Mouse (Mus musculus): ENCODE measurements around the gene Donson.

Gene Donson

DNA sequence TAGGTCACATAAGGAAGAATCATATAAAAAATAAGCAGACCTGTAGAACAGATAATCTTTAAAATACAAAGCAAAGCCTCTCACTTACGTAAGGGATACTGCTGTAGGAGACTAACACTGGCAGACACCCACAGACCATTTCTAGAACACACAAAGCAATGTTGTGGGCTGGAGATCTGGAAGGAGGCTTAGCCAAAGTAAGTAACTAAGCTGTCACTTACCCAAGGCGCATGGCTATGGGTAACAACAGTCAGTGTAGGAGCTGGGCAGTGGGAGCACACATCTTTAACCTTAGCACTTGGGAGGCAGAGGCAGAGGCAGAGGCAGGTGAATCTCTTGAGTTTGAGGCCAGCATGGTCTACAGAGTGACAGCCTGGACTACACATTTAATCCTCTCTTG, 48.9 kb downstream of the Donson start:
- DNase-seq, result no peak

DNA sequence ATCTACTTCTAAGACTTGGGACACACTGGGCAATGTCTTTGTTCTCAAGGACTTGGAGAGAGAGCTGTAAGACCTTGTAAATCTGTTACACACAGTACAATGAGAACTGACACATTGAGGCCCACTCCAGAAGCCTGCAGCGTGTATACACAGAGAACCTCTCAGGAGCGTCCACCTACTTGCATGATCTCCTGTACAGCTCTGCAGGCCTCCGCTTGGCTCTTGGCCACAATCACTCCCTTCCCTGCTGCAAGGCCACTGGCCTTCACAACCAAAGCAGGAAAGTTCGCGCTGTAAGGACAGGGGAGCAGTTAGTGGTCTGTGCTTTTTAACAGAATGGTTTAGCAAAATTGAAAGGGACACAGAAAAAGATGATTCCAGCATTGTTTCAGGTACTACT, 49.4 kb downstream of the Donson start:
- DNase-seq, result no peak

DNA sequence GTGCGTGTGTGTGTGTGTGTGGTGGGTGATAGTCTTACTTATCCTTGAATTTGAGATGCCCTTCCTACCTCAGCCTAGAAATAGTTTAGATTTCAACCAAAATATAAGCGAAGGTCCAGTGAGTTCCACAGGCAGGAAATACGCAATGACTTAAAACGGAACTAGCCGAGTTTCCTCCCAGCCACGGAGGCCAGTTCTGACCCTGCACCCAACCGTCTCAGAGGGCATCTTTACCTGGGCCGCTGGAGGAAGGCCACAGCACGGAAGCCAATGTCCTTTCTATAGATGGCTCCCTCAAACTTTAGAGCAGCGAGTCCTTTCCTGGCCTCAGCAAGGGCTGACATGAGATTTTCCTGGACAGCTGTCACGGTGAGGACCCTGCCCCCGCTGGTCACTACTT, 54.9 kb downstream of the Donson start:
- DNase-seq, result no peak

DNA sequence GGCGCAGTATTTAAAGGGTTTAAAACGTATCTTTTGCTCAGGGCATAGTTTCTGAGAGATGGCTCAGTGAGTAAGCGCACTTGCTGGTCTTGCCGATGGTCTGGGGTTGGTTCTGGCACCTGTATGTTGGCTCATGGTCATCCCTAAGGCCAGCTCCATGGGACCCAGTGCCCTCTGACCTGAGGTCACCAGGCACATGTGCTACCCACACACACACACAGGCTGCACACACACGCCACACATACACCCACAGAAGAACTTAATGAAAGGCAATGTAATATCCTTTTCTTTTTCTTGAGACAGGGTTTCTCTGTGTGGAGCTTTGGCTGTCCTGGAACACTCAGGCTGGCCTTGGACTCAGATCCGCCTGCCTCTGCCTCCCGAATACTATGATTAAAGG, 55.6 kb downstream of the Donson start:
- DNase-seq, result no peak

DNA sequence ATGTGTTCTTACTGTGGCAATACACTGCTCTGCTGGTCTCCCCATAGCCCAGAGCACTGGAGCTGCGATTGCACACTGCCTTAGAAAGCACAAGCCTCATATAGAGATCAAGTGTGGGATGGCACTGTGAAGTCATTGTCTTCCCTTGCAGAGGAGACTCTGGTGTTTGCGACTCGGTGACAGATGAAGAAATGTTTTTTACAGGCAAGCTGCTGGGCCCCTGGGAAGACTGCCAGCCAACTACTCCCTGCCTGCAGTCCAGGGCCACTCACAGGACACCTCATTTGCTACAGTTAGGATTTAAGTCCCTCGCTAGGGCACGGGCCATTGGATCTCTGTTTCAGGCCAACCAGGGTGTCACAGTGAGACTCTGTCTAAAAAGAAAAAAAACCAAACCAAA, 56.1 kb downstream of the Donson start:
- no peak for DNase-seq

DNA sequence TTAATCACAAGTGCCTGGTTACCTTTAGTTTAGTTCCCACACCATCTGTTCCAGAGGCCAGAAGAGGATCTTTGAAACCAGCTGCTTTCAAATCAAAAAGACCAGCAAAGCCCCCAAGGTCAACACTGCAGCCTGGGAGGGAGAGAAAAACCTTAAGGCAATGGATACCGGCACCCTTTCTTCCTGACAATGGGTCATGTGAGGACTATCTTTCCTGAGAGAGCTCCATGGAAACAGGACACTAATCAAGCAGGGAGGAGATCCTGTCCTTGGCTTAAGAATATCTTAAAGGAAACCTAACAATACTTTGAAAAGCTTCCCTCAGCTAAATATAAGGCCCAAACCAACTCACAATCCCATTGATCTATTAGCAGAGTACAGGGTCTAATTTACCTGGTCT, 58.0 kb downstream of the Donson start:
- DNase-seq, result no peak

DNA sequence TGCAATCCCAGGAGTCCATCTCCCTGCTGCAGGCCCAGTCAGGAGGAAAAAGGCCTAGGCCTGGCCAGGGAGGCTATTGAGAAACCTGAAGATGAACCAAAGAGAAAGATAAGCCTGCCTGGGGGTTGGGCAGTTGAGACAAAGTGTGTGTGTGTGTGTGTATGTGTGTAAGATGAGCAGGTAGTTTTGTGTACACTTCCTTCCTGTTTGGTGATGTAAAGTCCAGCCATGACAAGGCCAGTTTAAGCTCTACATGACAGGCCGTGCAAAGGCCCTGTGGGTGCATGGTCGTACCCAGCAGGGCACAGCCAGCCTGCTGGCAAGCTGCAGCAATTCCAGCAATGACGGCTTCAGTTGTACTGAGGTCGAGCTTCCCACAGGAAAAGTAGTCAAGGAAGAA, 58.8 kb downstream of the Donson start:
- no peak for DNase-seq

DNA sequence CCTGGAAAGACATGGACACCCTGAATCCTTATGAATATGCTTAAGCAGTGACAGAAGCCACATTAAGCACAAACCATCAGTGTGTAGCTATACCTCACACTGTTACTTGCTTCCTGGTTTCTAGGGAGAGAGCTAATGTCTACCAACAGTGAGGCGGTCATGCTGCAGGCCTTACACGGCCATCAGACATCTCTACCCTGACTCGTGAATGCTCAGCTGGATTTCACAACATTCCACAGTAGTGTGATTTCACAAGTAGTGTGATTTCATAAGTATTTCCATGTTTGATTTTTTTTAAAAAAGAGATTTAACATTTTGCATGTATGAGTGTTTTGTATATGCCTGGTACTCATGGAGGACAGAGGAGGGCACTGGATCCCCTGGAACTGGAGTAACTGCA, 59.9 kb downstream of the Donson start:
- no peak for DNase-seq

DNA sequence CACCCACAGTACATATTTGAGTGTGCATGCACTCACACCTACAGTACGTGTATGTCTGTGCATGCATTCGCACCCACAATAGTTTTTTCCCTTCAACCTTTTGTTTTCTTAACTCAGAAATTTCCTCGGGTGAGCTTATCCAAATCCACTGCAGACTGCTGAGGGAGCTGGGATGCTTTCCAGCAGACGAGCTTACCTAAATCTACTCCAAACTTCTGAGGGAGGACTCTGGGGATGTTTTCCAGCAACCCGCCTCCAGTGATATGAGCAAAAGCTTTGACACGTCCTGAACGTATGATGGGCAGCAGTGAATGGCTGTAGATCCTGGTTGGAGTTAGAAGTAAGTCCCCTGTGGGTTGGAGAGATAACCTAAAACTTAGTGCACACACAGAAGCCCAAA, 60.7 kb downstream of the Donson start:
- DNase-seq, result no peak
